Mouse (Mus musculus) bone marrow macrophage, adult 2 months (primary cell): ENCODE results near the gene Klhdc2. TPM values are rescaled to one million over a fixed set of nuclear protein-coding genes. Genes with fewer than 3 reads are reported as not detected.
A peak's percentile ranks its signal among the peaks of the same experiment; 100 is the strongest.

Source experiments
- H3K27ac ChIP-seq: 2 replicates; pipeline ENCODE4 v1.5.1; 2012; ENCODE audit warnings: low read depth, low read length; ENCODE audit not compliant: insufficient read depth
- H3K4me1 ChIP-seq: 2 replicates; pipeline ENCODE4 v1.6.1; 2012; ENCODE audit warnings: low read length; ENCODE audit not compliant: control insufficient read depth, insufficient read depth
- H3K4me3 ChIP-seq: 2 replicates; pipeline ENCODE4 v1.5.1; 2012; ENCODE audit warnings: mild to moderate bottlenecking, low read length, moderate library complexity; ENCODE audit not compliant: insufficient read depth
- CTCF ChIP-seq: IDR thresholded peaks from 2 replicates; pipeline ENCODE4 v1.5.1; 2012; ENCODE audit warnings: low read depth, mild to moderate bottlenecking, low read length, moderate library complexity
- POLR2A ChIP-seq: IDR thresholded peaks from 2 replicates; pipeline ENCODE4 v1.6.1; 2012; ENCODE audit warnings: mild to moderate bottlenecking, low read depth, low read length, borderline replicate concordance
- polyA plus RNA-seq: library from polyadenylated mRNA; stranded (reverse); fragments of >200 nt; gene quantifications from 2 replicates; pipeline ENCODE4 v1.2.4, GENCODE M21; 2012; ENCODE audit not compliant: missing spikeins, insufficient read depth, insufficient read length

Gene Klhdc2
- polyA plus RNA-seq, 1 experiment = 17.3 TPM

DNA sequence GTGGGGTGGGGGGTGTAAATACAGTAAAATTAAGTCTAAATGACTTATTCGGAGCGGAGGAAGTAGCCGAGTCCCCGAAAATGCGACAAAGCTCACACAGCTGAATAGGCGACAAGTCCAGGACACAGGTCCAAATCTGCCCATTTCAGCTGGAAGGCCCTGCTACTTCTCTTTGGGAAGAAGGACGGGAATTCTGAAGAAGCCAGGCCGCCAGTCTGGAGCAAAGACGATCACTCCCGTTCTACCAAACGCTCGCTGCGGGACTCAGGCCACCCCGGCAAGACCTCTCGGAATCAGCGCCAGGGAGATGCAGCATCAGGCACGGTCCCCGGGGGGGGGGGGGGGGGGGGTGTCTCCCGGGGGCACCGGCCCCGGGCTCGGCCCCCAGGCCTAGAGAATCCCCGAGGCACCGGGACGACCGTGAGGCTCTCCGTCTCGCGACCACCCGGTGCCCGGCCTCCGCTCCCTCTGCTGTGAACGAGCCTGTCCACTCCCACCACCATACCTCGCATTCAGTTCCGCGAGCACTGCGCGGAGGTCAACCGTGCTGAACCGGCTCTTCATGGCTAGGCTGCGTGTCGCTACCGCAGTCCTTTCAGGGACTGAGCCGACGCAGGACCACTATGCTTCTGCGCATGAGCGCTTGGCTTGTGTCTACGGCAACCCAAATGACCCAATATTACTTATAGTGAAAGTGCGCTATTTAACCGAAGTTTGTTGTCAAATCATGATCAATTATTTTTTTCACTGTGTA, 60.2 kb downstream of the Klhdc2 start, which contains the start of gene Nemf:
Gene Nemf, minus strand, starts transcription at position 620 of the 754 bp plus-strand sequence.
- peak; percentile 71; the same call in 1 of the 2 replicates for TF ChIP-seq POLR2A
- no peak for TF ChIP-seq CTCF
- H3K4me3 ChIP-seq = peak within 1 kb of the TSS; percentile 82
- peaks cover 5% of the 10 kb centered on the region for H3K4me1 ChIP-seq
- peak within 1 kb of the TSS; percentile 31 for H3K27ac ChIP-seq

DNA sequence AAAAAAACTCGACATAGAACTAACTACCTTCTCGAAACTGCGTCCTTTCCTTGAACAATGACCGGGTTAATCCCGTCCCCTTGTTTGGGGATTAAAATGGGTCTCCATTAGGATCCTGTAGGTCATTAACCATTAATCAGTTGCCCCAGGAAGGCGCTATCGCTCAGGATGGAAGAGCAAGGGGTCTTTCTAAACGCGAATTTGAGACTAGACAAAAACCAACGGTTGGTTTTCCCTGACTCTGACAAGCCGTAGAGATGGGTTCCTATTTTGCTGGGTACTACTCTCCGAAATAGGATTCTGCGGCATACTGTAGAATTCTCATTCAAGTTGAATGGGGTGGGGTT, 60.8 kb downstream of the Klhdc2 start:
- TF ChIP-seq POLR2A (no peak), CTCF (no peak)
- Histone ChIP-seq H3K4me3 (peak overlapping the region; percentile 82), H3K27ac (no peak overlapping the region; the same call in 1 of the 2 replicates), H3K4me1 (peaks cover 7% of the 10 kb centered on the region)

Other genes starting within 250 kb of the Klhdc2 start
- 1,903 and 2,167 TPM in 2 replicates for gene Rps29, start 137.5 kb upstream of the Klhdc2 start, polyA plus RNA-seq
- 5.7 and 6.3 TPM in 2 replicates for gene Lrr1, start 127.9 kb upstream of the Klhdc2 start, polyA plus RNA-seq
- gene Rpl36al, start 112.6 kb upstream of the Klhdc2 start, polyA plus RNA-seq = 390 and 430 TPM in 2 replicates
- 58.3 and 60.4 TPM in 2 replicates for gene Mgat2, start 112.5 kb upstream of the Klhdc2 start, polyA plus RNA-seq
- 3.6 and 4.5 TPM in 2 replicates for gene Gm49383, start 99.6 kb upstream of the Klhdc2 start, polyA plus RNA-seq
- 1.6 and 2.1 TPM in 2 replicates for gene Dnaaf2, start 98.3 kb upstream of the Klhdc2 start, polyA plus RNA-seq
- gene Gm49384, start 92.4 kb upstream of the Klhdc2 start, polyA plus RNA-seq = 10.5 and 10.6 TPM in 2 replicates
- gene Pole2, start 68.5 kb upstream of the Klhdc2 start, polyA plus RNA-seq = 9.3 and 10.2 TPM in 2 replicates
- 5.1 and 6.1 TPM in 2 replicates for gene Klhdc1, start 55.5 kb upstream of the Klhdc2 start, polyA plus RNA-seq
- gene Nemf, start 60.5 kb downstream of the Klhdc2 start, polyA plus RNA-seq = 52.9 and 57.9 TPM in 2 replicates
- gene Arf6, start 75.5 kb downstream of the Klhdc2 start, polyA plus RNA-seq = 162 and 174 TPM in 2 replicates
- gene Gm9887, start 75.8 kb downstream of the Klhdc2 start, polyA plus RNA-seq = not detected in 2 replicates